ENCODE assay signal across 12 mouse cellular contexts in the genomic region with DNA sequence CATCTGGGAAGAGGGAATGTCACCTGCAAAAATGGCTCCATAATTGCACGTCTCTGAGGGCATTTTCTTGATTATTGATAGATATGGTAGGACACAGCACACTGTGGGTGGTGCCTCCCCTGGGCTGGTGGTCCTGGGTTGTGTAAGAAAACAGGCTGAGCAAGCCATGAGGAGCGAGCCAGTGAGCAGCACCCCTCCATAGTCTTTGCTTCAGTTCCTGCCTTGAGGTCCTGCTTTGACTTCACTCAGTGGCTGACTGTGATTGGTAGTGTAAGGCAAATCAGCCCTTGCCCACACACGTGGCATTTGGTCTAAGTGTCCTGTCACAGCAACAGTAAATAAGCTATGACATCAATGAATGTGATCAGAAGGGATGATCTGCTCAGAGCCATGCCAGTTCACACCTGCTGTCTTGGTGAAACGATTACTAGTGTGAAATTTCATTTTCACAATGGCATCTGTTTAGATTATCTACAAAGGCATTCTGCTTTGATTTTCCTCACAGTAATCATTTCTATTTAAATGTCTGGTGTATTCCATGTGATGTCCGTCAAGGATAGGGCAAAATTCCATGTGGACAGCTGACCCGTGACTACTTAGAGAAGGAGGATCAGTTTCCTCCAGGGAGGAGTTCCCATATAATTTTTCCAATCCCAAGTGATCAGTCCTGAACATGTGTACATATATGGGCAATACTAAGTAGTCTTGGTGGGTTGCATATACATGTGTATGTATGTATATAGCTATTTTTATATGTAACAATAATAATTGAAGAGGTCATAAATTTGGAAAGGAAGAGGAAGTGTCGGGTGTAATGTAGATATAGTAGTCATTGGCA.
A peak's percentile ranks its signal among the peaks of the same experiment; 100 is the strongest.
DNase-seq lines count a peak whose midpoint lies in the region; ATAC-seq and TF ChIP-seq lines count a peak whose summit lies in the region.
"Had no signal": no experiment of that assay in that cellular context is flagged by ENCODE, and none has a peak within 500 bp of the region (broad histone marks: within the 10 kb centered on the region; RNA-seq: fewer than 3 reads in every experiment).

No protein-coding gene starts in this region.

- H3K4me1 ChIP-seq in hindbrain, postnatal 0 days (ENCODE audit: insufficient read depth, low read length), result no peaks in the 10 kb centered on the region
- no peaks in the 10 kb centered on the region for H3K4me1 ChIP-seq in hindbrain, embryonic 13.5 days (replicated peaks)
- H3K4me1 ChIP-seq in midbrain, postnatal 0 days (ENCODE audit: insufficient read depth, low read length), result no peaks in the 10 kb centered on the region
- H3K4me1 ChIP-seq in midbrain, embryonic 15.5 days, result no peaks in the 10 kb centered on the region
- no peaks in the 10 kb centered on the region for H3K4me1 ChIP-seq in stomach, postnatal 0 days (replicated peaks; ENCODE audit: control insufficient read depth, insufficient read depth)
- no peaks in the 10 kb centered on the region for H3K4me1 ChIP-seq in limb, embryonic 10.5 days
- H3K4me1 ChIP-seq: embryonic facial prominence, embryonic 10.5 days had no signal

- H3K27ac ChIP-seq in hindbrain, postnatal 0 days, result 0 out of 2 replicates have a peak overlapping the region, but pooled peaks have one; percentile 20
- H3K27ac ChIP-seq in hindbrain, embryonic 13.5 days, result no peak overlapping the region
- no peak overlapping the region for H3K27ac ChIP-seq in midbrain, postnatal 0 days (ENCODE audit: low read depth, low read length)
- H3K27ac ChIP-seq in midbrain, embryonic 15.5 days, result no peak overlapping the region
- no peak overlapping the region for H3K27ac ChIP-seq in stomach, postnatal 0 days (replicated peaks)
- H3K27ac ChIP-seq in limb, embryonic 10.5 days, result no peak overlapping the region
- H3K27ac ChIP-seq: embryonic facial prominence, embryonic 10.5 days had no signal

- no peak for TF ChIP-seq EP300 in stomach, postnatal 0 days (optimal IDR thresholded peaks at IDR 0.05)

- peak; percentile 21 for DNase-seq in hindbrain, postnatal 0 days (ENCODE audit: low spot score)
- DNase-seq in midbrain, postnatal 0 days (ENCODE audit: low spot score), result peak; percentile 28
- DNase-seq in cerebellum, adult 9-11 months, result peak; percentile 53
- no peak for DNase-seq in stomach, postnatal 0 days (ENCODE audit: low spot score)
- no peak for DNase-seq in limb, embryonic 10.5 days (ENCODE audit: low spot score)
- DNase-seq: kidney, adult 18-20 months; thymus, postnatal 25 days had no signal

- TF ChIP-seq CTCF in hindbrain, postnatal 0 days (IDR thresholded peaks at IDR 0.05; ENCODE audit: low read depth), result no peak
- no peak for TF ChIP-seq CTCF in midbrain, postnatal 0 days (IDR thresholded peaks at IDR 0.05)
- no peak for TF ChIP-seq CTCF in stomach, postnatal 0 days (IDR thresholded peaks at IDR 0.05; ENCODE audit: low read depth)

- no peak overlapping the region for H3K4me2 ChIP-seq in hindbrain, postnatal 0 days (ENCODE audit: low read depth, low read length)
- no peak overlapping the region for H3K4me2 ChIP-seq in hindbrain, embryonic 13.5 days
- H3K4me2 ChIP-seq in midbrain, postnatal 0 days (ENCODE audit: low read depth, low read length, poor library complexity, severe bottlenecking), result no peak overlapping the region
- H3K4me2 ChIP-seq in midbrain, embryonic 15.5 days, result no peak overlapping the region
- no peak overlapping the region for H3K4me2 ChIP-seq in stomach, postnatal 0 days (replicated peaks; ENCODE audit: low read depth)

- H3K27me3 ChIP-seq in hindbrain, postnatal 0 days (ENCODE audit: insufficient read depth, low read length), result no peaks in the 10 kb centered on the region
- no peaks in the 10 kb centered on the region; the same call in 1 of the 2 replicates for H3K27me3 ChIP-seq in hindbrain, embryonic 13.5 days
- no peaks in the 10 kb centered on the region for H3K27me3 ChIP-seq in midbrain, postnatal 0 days (ENCODE audit: insufficient read depth, low read length)
- no peaks in the 10 kb centered on the region for H3K27me3 ChIP-seq in midbrain, embryonic 15.5 days (replicated peaks)
- H3K27me3 ChIP-seq in stomach, postnatal 0 days (ENCODE audit: control insufficient read depth, insufficient read depth, low read length), result no peaks in the 10 kb centered on the region
- no peaks in the 10 kb centered on the region for H3K27me3 ChIP-seq in limb, embryonic 10.5 days (ENCODE audit: low read depth, poor library complexity, severe bottlenecking)

- 0 out of 2 replicates have a peak, but pooled peaks have one; percentile 35 for ATAC-seq in hindbrain, postnatal 0 days
- ATAC-seq in hindbrain, embryonic 13.5 days (ENCODE audit: low FRiP score), result no peak
- ATAC-seq in midbrain, postnatal 0 days (ENCODE audit: low FRiP score), result no peak
- no peak for ATAC-seq in midbrain, embryonic 15.5 days (replicated peaks)
- peak; percentile 32; the same call in 1 of the 2 replicates for ATAC-seq in stomach, postnatal 0 days (ENCODE audit: low FRiP score, low TSS enrichment)
- ATAC-seq: forebrain, embryonic 14.5 days had no signal

- H3K4me3 ChIP-seq in hindbrain, postnatal 0 days (ENCODE audit: low read length), result no peak overlapping the region
- no peak overlapping the region for H3K4me3 ChIP-seq in hindbrain, embryonic 13.5 days
- no peak overlapping the region for H3K4me3 ChIP-seq in midbrain, postnatal 0 days (ENCODE audit: low read depth, low read length)
- H3K4me3 ChIP-seq in midbrain, embryonic 15.5 days, result no peak overlapping the region
- no peak overlapping the region for H3K4me3 ChIP-seq in stomach, postnatal 0 days (ENCODE audit: low read depth, low read length)
- H3K4me3 ChIP-seq in limb, embryonic 10.5 days, result no peak overlapping the region
- H3K4me3 ChIP-seq: embryonic facial prominence, embryonic 10.5 days; erythroblast, embryonic 14.5 days had no signal

- WGBS in hindbrain, postnatal 0 days, result 66% methylated on average over 7 of the region's 7 CpGs
- WGBS in hindbrain, embryonic 13.5 days, result 79% methylated on average over 7 of the region's 7 CpGs
- 76% methylated on average over 7 of the region's 7 CpGs for WGBS in midbrain, postnatal 0 days
- WGBS in midbrain, embryonic 15.5 days, result 79% methylated on average over 7 of the region's 7 CpGs
- WGBS in stomach, postnatal 0 days, result 64% methylated on average over 7 of the region's 7 CpGs
- WGBS in limb, embryonic 10.5 days, result 80% methylated on average over 7 of the region's 7 CpGs

- no peak overlapping the region for H3K9ac ChIP-seq in hindbrain, postnatal 0 days (replicated peaks; ENCODE audit: low read length)
- no peak overlapping the region for H3K9ac ChIP-seq in hindbrain, embryonic 13.5 days
- H3K9ac ChIP-seq in midbrain, postnatal 0 days (replicated peaks; ENCODE audit: low read length, poor library complexity, severe bottlenecking), result no peak overlapping the region
- no peak overlapping the region for H3K9ac ChIP-seq in midbrain, embryonic 15.5 days
- H3K9ac ChIP-seq in stomach, postnatal 0 days (ENCODE audit: low read length), result no peak overlapping the region

- no peaks in the 10 kb centered on the region for H3K9me3 ChIP-seq in hindbrain, postnatal 0 days (ENCODE audit: low read length)
- H3K9me3 ChIP-seq in hindbrain, embryonic 13.5 days, result no peaks in the 10 kb centered on the region
- no peaks in the 10 kb centered on the region for H3K9me3 ChIP-seq in midbrain, postnatal 0 days (ENCODE audit: low read length)
- no peaks in the 10 kb centered on the region for H3K9me3 ChIP-seq in midbrain, embryonic 15.5 days
- H3K9me3 ChIP-seq in stomach, postnatal 0 days (ENCODE audit: control insufficient read depth, low read length), result no peaks in the 10 kb centered on the region
- H3K9me3 ChIP-seq in limb, embryonic 10.5 days (replicated peaks), result no peaks in the 10 kb centered on the region
- H3K9me3 ChIP-seq: embryonic facial prominence, embryonic 10.5 days had no signal

- no peaks in the 10 kb centered on the region; the same call in 1 of the 2 replicates for H3K36me3 ChIP-seq in hindbrain, postnatal 0 days (ENCODE audit: insufficient read depth, low read length)
- no peaks in the 10 kb centered on the region for H3K36me3 ChIP-seq in hindbrain, embryonic 13.5 days
- H3K36me3 ChIP-seq in midbrain, postnatal 0 days (ENCODE audit: insufficient read depth, low read length), result no peaks in the 10 kb centered on the region
- no peaks in the 10 kb centered on the region for H3K36me3 ChIP-seq in midbrain, embryonic 15.5 days (replicated peaks)
- no peaks in the 10 kb centered on the region for H3K36me3 ChIP-seq in stomach, postnatal 0 days (ENCODE audit: control insufficient read depth, insufficient read depth, low read length)
- no peaks in the 10 kb centered on the region for H3K36me3 ChIP-seq in limb, embryonic 10.5 days
- H3K36me3 ChIP-seq: embryonic facial prominence, embryonic 10.5 days had no signal

Comparison
In these comparisons a context has a peak if more than half of its experiments do, and no peak if none do; other contexts are left out.
1. ATAC-seq: peak in hindbrain, postnatal 0 days (single experiment) and stomach, postnatal 0 days (single experiment); none in hindbrain, embryonic 13.5 days (single experiment), midbrain, postnatal 0 days (single experiment) and midbrain, embryonic 15.5 days (single experiment).
2. DNase-seq: peak in hindbrain, postnatal 0 days (single experiment), midbrain, postnatal 0 days (single experiment) and cerebellum, adult 9-11 months (single experiment); none in stomach, postnatal 0 days (single experiment) and limb, embryonic 10.5 days (single experiment).